Mouse (Mus musculus) lung, postnatal 0 days (tissue): ENCODE data around the gene Srebf2. TPM values are rescaled to one million over a fixed set of nuclear protein-coding genes. Genes with fewer than 3 reads are reported as not detected.

Source experiments
- ATAC-seq: fragments of 200-750 bp; cut with Nextera tagmentation; 2 replicates; pipeline ENCODE4 v1.8.0; 2017; ENCODE audit warnings: moderate library complexity
- DNase-seq: peaks from one replicate; pipeline ENCODE4 v3.0.0-alpha.2; 2016; ENCODE audit warnings: low spot score
- H3K27ac ChIP-seq: fragments of 300-500 bp; sonication (generic); 2 replicates; pipeline ENCODE4 v1.5.1; 2014; ENCODE audit warnings: antibody characterized with exemption, mild to moderate bottlenecking, low read length, mixed read lengths
- H3K27me3 ChIP-seq: fragments of 300-500 bp; sonication (generic); replicated peaks from 2 replicates; pipeline ENCODE4 v1.6.1; 2014; ENCODE audit warnings: low read length, mixed read lengths; ENCODE audit not compliant: insufficient read depth
- H3K36me3 ChIP-seq: fragments of 300-500 bp; sonication (generic); 2 replicates; pipeline ENCODE4 v1.6.1; 2014; ENCODE audit warnings: low read length, mixed read lengths; ENCODE audit not compliant: insufficient read depth
- H3K4me1 ChIP-seq: fragments of 300-500 bp; sonication (generic); 2 replicates; pipeline ENCODE4 v1.6.1; 2014; ENCODE audit warnings: antibody characterized with exemption, low read depth, low read length, mixed read lengths; ENCODE audit not compliant: insufficient read depth
- H3K4me2 ChIP-seq: fragments of 300-500 bp; sonication (generic); replicated peaks from 2 replicates; pipeline ENCODE4 v1.6.1; 2014; ENCODE audit warnings: low read depth, mild to moderate bottlenecking, low read length, moderate library complexity, mixed read lengths
- H3K4me3 ChIP-seq: fragments of 300-500 bp; sonication (generic); 2 replicates; pipeline ENCODE4 v1.5.1; 2014; ENCODE audit warnings: low read depth, low read length
- H3K9ac ChIP-seq: fragments of 300-500 bp; sonication (generic); replicated peaks from 2 replicates; pipeline ENCODE4 v1.6.1; 2014; ENCODE audit warnings: low read depth, mild to moderate bottlenecking
- H3K9me3 ChIP-seq: fragments of 300-500 bp; sonication (generic); 2 replicates; pipeline ENCODE4 v1.6.1; 2016; ENCODE audit warnings: low read length, mixed read lengths
- CTCF ChIP-seq: IDR thresholded peaks from 2 replicates; pipeline ENCODE4 v1.5.1; 2016; ENCODE audit warnings: antibody characterized with exemption, mild to moderate bottlenecking
- EP300 ChIP-seq: IDR thresholded peaks from 2 replicates; pipeline ENCODE4 v1.6.1; 2016; ENCODE audit warnings: antibody characterized with exemption, mild to moderate bottlenecking, control low read depth
- WGBS: fragments of 180-500 bp; shearing (Covaris S2); extraction: QIAGEN DNeasy Blood & Tissue Kit; methylation state at CpG from one replicate; pipeline ENCODE4 v1.1.7; 2014; 5-methylcytosine and 5-hydroxymethylcytosine counted together
- polyA plus RNA-seq: library from polyadenylated mRNA; unstranded; fragments of >200 nt; fragmentation: Nextera tagmentation; extraction: Ambion mirVana; gene quantifications from 2 replicates; pipeline ENCODE4 v1.2.1, GENCODE M21; 2015

Gene Srebf2
- polyA plus RNA-seq, 1 experiment from 2014 or later = 115 TPM

DNA sequence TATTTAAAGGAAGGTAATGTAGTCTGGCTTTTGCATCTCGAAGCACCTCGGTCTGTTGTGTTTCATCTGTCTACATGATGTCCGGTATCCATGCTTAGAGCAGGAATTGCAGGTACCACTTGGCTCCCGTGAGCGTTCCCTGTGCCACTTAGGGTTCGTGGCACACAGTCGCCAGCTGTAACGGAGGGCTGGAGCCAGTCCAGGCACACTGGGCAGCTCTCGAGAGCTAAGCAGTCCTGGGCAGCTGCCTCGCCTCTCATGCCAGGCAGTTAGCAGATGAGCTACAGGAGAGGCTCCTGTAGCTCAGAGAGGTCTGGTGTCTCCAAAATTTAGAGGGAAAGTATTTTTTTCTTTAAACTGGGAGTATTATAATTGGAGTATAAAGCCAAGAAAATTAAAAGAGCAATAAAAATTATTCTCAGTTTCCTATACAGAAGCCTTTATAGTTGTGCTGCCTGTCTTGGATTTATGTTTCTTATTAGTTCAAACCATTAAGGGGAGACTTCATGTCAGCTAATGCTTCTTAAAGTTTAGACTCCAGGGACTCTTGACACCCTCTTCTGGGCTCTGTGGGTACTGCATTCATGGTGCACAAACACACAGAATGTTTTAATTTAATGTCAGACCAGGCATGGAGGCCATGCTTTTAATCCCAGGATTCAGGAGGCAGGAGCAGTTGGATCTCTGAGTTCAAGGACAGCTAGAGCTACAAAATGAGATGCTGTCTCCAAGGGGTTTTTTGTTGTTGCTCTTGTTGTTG lies 41.7 kb downstream of the Srebf2 start:
- Histone ChIP-seq H3K27me3 (no peaks in the 10 kb centered on the region), H3K4me1 (no peaks in the 10 kb centered on the region), H3K36me3 (peaks cover 60% of the 10 kb centered on the region), H3K9ac (no peak overlapping the region), H3K4me2 (no peak overlapping the region), H3K27ac (no peak overlapping the region), H3K9me3 (no peaks in the 10 kb centered on the region), H3K4me3 (no peak overlapping the region)
- peak; percentile 31 for DNase-seq
- ATAC-seq = no peak
- TF ChIP-seq CTCF (peak; percentile 64), EP300 (no peak)
- 92% methylated on average over 10 of the region's 10 CpGs for WGBS

DNA sequence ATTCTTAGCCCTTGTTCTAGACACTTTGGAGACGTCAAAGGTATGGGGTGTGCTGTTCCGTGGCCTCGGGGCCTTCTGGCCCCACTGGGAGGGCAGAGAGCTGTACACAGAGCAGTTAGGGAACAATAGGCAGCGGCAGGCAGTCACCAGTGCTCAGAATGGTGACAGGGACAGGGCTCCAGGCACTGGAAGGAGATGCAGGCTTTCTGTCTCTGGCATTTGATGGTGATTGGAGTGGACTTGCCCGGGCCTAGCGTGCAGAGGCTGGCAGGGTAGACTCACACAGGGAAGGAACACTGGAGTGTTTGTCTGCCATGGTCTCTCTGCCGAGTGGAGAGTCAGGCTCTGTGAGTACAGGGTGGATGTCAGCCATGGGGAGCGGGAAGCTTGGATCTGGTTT lies 45.6 kb downstream of the Srebf2 start:
- 81% methylated on average over 8 of the region's 8 CpGs for WGBS
- Histone ChIP-seq H3K27ac (no peak overlapping the region), H3K27me3 (no peaks in the 10 kb centered on the region), H3K4me2 (no peak overlapping the region), H3K9ac (no peak overlapping the region), H3K36me3 (peaks cover 55% of the 10 kb centered on the region), H3K4me1 (no peaks in the 10 kb centered on the region), H3K4me3 (no peak overlapping the region), H3K9me3 (no peaks in the 10 kb centered on the region)
- ATAC-seq = no peak
- no peak for DNase-seq
- no peak for TF ChIP-seq EP300
- no peak for TF ChIP-seq CTCF

- Histone ChIP-seq H3K4me2 (no peak overlapping the region), H3K36me3 (peaks cover 77% of the 10 kb centered on the region), H3K27ac (no peak overlapping the region), H3K27me3 (no peaks in the 10 kb centered on the region), H3K4me1 (no peaks in the 10 kb centered on the region), H3K9me3 (no peaks in the 10 kb centered on the region), H3K9ac (no peak overlapping the region), H3K4me3 (no peak overlapping the region)
- ATAC-seq (no peak), DNase-seq (no peak)
- WGBS = 76% methylated on average over 12 of the region's 12 CpGs
- TF ChIP-seq CTCF (no peak), EP300 (no peak)
Observed at GRCm38 (mm10) chr15:82196300-82196699, 49.3 kb downstream of the Srebf2 start.

DNA sequence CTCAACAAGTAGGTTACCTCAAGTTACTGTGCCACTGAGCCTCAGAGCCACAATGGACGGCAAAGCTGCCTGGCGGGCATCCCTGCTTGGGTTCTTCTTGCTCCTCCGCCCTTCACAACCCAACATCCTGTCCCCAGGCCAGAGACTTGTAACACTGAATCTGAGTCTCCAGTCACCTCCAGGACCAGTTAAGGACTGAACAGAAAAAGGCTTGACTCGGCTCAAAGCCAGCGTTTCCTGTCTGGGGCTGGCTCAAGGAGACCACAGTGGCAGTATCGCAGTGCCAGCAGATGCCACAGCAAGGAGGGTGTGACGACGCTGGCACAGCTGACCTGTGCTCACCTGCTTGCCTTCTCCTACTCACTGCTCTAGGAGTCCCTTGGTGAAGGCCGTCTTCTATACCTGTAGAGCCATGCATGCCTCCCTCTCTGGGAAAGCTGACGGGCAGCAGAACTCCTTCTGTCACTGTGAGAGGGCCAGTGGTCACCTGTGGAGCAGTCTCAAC lies 50.3 kb downstream of the Srebf2 start:
- no peak overlapping the region for H3K4me2 ChIP-seq
- H3K27me3 ChIP-seq = no peaks in the 10 kb centered on the region
- WGBS = 89% methylated on average over 9 of the region's 10 CpGs
- TF ChIP-seq EP300 (no peak), CTCF (no peak)
- peaks cover 78% of the 10 kb centered on the region for H3K36me3 ChIP-seq
- ATAC-seq = no peak
- H3K9ac ChIP-seq = no peak overlapping the region
- no peak overlapping the region for H3K27ac ChIP-seq
- H3K4me3 ChIP-seq = no peak overlapping the region
- no peaks in the 10 kb centered on the region for H3K9me3 ChIP-seq
- no peaks in the 10 kb centered on the region for H3K4me1 ChIP-seq
- no peak for DNase-seq

- TF ChIP-seq EP300 (no peak), CTCF (no peak)
- peaks cover 76% of the 10 kb centered on the region for H3K36me3 ChIP-seq
- H3K27ac ChIP-seq = no peak overlapping the region
- no peaks in the 10 kb centered on the region for H3K27me3 ChIP-seq
- ATAC-seq (no peak), DNase-seq (no peak)
- no peak overlapping the region for H3K9ac ChIP-seq
- H3K4me2 ChIP-seq = no peak overlapping the region
- no peaks in the 10 kb centered on the region for H3K9me3 ChIP-seq
- 89% methylated on average over 11 of the region's 11 CpGs for WGBS
- H3K4me3 ChIP-seq = no peak overlapping the region
- no peaks in the 10 kb centered on the region for H3K4me1 ChIP-seq
Observed at GRCm38 (mm10) chr15:82197937-82198336, 51.0 kb downstream of the Srebf2 start.

- H3K4me2 ChIP-seq = no peak overlapping the region
- peaks cover 76% of the 10 kb centered on the region for H3K36me3 ChIP-seq
- H3K9me3 ChIP-seq = no peaks in the 10 kb centered on the region
Observed at GRCm38 (mm10) chr15:82198342-82198741, 51.4 kb downstream of the Srebf2 start.

More at GRCm38 (mm10) chr15:82198342-82198741, 51.4 kb downstream of the Srebf2 start:
- H3K4me1 ChIP-seq = no peaks in the 10 kb centered on the region
- no peak for TF ChIP-seq EP300
- no peak for TF ChIP-seq CTCF
- WGBS = 85% methylated on average over 7 of the region's 7 CpGs
- H3K27ac ChIP-seq = no peak overlapping the region
- no peak overlapping the region for H3K4me3 ChIP-seq
- DNase-seq = no peak
- no peak overlapping the region for H3K9ac ChIP-seq
- no peaks in the 10 kb centered on the region for H3K27me3 ChIP-seq
- no peak for ATAC-seq
